26 mouse cellular contexts compared by ENCODE assay signal in genomic region chr8:12521636-12522035, GRCm38 (mm10). TPM values are rescaled to one million over a fixed set of nuclear protein-coding genes. Genes with fewer than 3 reads are reported as not detected.
DNase-seq lines count a peak whose midpoint lies in the region; ATAC-seq lines count a peak whose summit lies in the region.
"Had no signal": no experiment of that assay in that cellular context is flagged by ENCODE, and none has a peak within 500 bp of the region (broad histone marks: within the 10 kb centered on the region; RNA-seq: fewer than 3 reads in every experiment).

No protein-coding gene starts in this region.

- H3K36me3 ChIP-seq in forebrain, embryonic 10.5 days (replicated peaks): no peaks in the 10 kb centered on the region
- no peaks in the 10 kb centered on the region for H3K36me3 ChIP-seq in forebrain, embryonic 16.5 days (ENCODE audit: control insufficient read depth, insufficient read depth)
- H3K36me3 ChIP-seq in hindbrain, embryonic 10.5 days: no peaks in the 10 kb centered on the region
- H3K36me3 ChIP-seq in hindbrain, embryonic 12.5 days: no peaks in the 10 kb centered on the region
- H3K36me3 ChIP-seq in midbrain, embryonic 13.5 days: no peaks in the 10 kb centered on the region
- H3K36me3 ChIP-seq in midbrain, embryonic 15.5 days (replicated peaks): no peaks in the 10 kb centered on the region
- H3K36me3 ChIP-seq: embryonic facial prominence, embryonic 12.5 days; embryonic facial prominence, embryonic 15.5 days; hindbrain, embryonic 15.5 days had no signal

- peaks cover 59% of the 10 kb centered on the region for H3K4me1 ChIP-seq in forebrain, embryonic 10.5 days
- H3K4me1 ChIP-seq in forebrain, embryonic 16.5 days (replicated peaks; ENCODE audit: control insufficient read depth, insufficient read depth, low read length): no peaks in the 10 kb centered on the region; the same call in 1 of the 2 replicates
- H3K4me1 ChIP-seq in hindbrain, embryonic 10.5 days (replicated peaks): peaks cover 39% of the 10 kb centered on the region
- 0 out of 2 replicates have a peak, but pooled peaks cover 4% of the 10 kb centered on the region for H3K4me1 ChIP-seq in hindbrain, embryonic 12.5 days
- peaks cover 17% of the 10 kb centered on the region for H3K4me1 ChIP-seq in midbrain, embryonic 13.5 days (replicated peaks)
- H3K4me1 ChIP-seq in midbrain, embryonic 15.5 days: no peaks in the 10 kb centered on the region; the same call in 1 of the 2 replicates
- H3K4me1 ChIP-seq: embryonic facial prominence, embryonic 12.5 days; embryonic facial prominence, embryonic 15.5 days had no signal

- 19% methylated on average over 9 of the region's 9 CpGs for WGBS in forebrain, embryonic 10.5 days
- WGBS in forebrain, embryonic 16.5 days: 2% methylated on average over 9 of the region's 9 CpGs
- 42% methylated on average over 9 of the region's 9 CpGs for WGBS in hindbrain, embryonic 10.5 days
- 35% methylated on average over 9 of the region's 9 CpGs for WGBS in hindbrain, embryonic 12.5 days
- whole genome bisulfite sequencing in midbrain, embryonic 13.5 days: 8% methylated on average over 9 of the region's 9 CpGs
- 14% methylated on average over 9 of the region's 9 CpGs for WGBS in midbrain, embryonic 15.5 days

- peak overlapping the region; percentile 83 for H3K27ac ChIP-seq in forebrain, embryonic 10.5 days
- no peak overlapping the region for H3K27ac ChIP-seq in forebrain, embryonic 16.5 days (ENCODE audit: low read length)
- 0 out of 2 replicates have a peak overlapping the region, but pooled peaks have one; percentile 19 for H3K27ac ChIP-seq in hindbrain, embryonic 10.5 days
- H3K27ac ChIP-seq in hindbrain, embryonic 12.5 days: no peak overlapping the region
- no peak overlapping the region for H3K27ac ChIP-seq in midbrain, embryonic 13.5 days
- no peak overlapping the region for H3K27ac ChIP-seq in midbrain, embryonic 15.5 days
- H3K27ac ChIP-seq: embryonic facial prominence, embryonic 12.5 days; embryonic facial prominence, embryonic 15.5 days; gastrocnemius, adult 2 months; hindbrain, embryonic 15.5 days had no signal

- no peak for ATAC-seq in forebrain, embryonic 16.5 days
- no peak for ATAC-seq in hindbrain, embryonic 12.5 days (ENCODE audit: low FRiP score)
- ATAC-seq in midbrain, embryonic 13.5 days: no peak
- ATAC-seq in midbrain, embryonic 15.5 days (replicated peaks): no peak
- ATAC-seq: activated CD4-positive, CD25-positive, alpha-beta regulatory T cell, adult 4 months had no signal

- peaks cover 32% of the 10 kb centered on the region for H3K27me3 ChIP-seq in forebrain, embryonic 10.5 days (ENCODE audit: poor library complexity, severe bottlenecking)
- H3K27me3 ChIP-seq in forebrain, embryonic 16.5 days (replicated peaks; ENCODE audit: control insufficient read depth, insufficient read depth, low read length): no peaks in the 10 kb centered on the region
- H3K27me3 ChIP-seq in hindbrain, embryonic 10.5 days (ENCODE audit: insufficient read depth, poor library complexity, severe bottlenecking): peaks cover 25% of the 10 kb centered on the region
- peaks cover 16% of the 10 kb centered on the region; the same call in 1 of the 2 replicates for H3K27me3 ChIP-seq in hindbrain, embryonic 12.5 days
- H3K27me3 ChIP-seq in midbrain, embryonic 13.5 days: peaks cover 16% of the 10 kb centered on the region
- H3K27me3 ChIP-seq in midbrain, embryonic 15.5 days (replicated peaks): 0 out of 2 replicates have a peak, but pooled peaks cover 2% of the 10 kb centered on the region
- H3K27me3 ChIP-seq: embryonic facial prominence, embryonic 15.5 days had no signal

- DNase-seq in forebrain, embryonic 10.5 days (ENCODE audit: extremely low spot score, low spot score): no peak
- DNase-seq in hindbrain, embryonic 10.5 days (ENCODE audit: low spot score): no peak
- DNase-seq in retina, postnatal 1 day: peak; percentile 47
- DNase-seq in lung, adult 18-20 months: no peak
- DNase-seq: adrenal gland, adult 8-10 months; adrenal gland, postnatal 25 days; cerebellum, adult 18-20 months; cerebellum, adult 9-10 months; cerebellum, postnatal 14 days; gastrocnemius, adult 2 months; gastrocnemius, postnatal 14 days; heart, adult 11 months; kidney, adult 11 months had no signal

- no peak overlapping the region; the same call in 1 of the 2 replicates for H3K4me2 ChIP-seq in forebrain, embryonic 16.5 days (ENCODE audit: low read length)
- H3K4me2 ChIP-seq in hindbrain, embryonic 12.5 days (replicated peaks): no peak overlapping the region
- 0 out of 2 replicates have a peak overlapping the region, but pooled peaks have one; percentile 7 for H3K4me2 ChIP-seq in midbrain, embryonic 13.5 days (replicated peaks)
- H3K4me2 ChIP-seq in midbrain, embryonic 15.5 days: no peak overlapping the region
- H3K4me2 ChIP-seq: embryonic facial prominence, embryonic 12.5 days; embryonic facial prominence, embryonic 15.5 days; heart, embryonic 11.5 days; hindbrain, embryonic 15.5 days had no signal

- peaks cover 12% of the 10 kb centered on the region for H3K9me3 ChIP-seq in forebrain, embryonic 10.5 days
- H3K9me3 ChIP-seq in forebrain, embryonic 16.5 days (ENCODE audit: control insufficient read depth, low read length): peaks cover 4% of the 10 kb centered on the region
- peaks cover 9% of the 10 kb centered on the region for H3K9me3 ChIP-seq in hindbrain, embryonic 10.5 days
- H3K9me3 ChIP-seq in hindbrain, embryonic 12.5 days (replicated peaks): peaks cover 10% of the 10 kb centered on the region
- no peaks in the 10 kb centered on the region for H3K9me3 ChIP-seq in midbrain, embryonic 13.5 days
- 0 out of 2 replicates have a peak, but pooled peaks cover 4% of the 10 kb centered on the region for H3K9me3 ChIP-seq in midbrain, embryonic 15.5 days
- H3K9me3 ChIP-seq: embryonic facial prominence, embryonic 12.5 days; embryonic facial prominence, embryonic 15.5 days had no signal

- peak overlapping the region; percentile 25 for H3K4me3 ChIP-seq in forebrain, embryonic 10.5 days
- no peak overlapping the region for H3K4me3 ChIP-seq in forebrain, embryonic 16.5 days (replicated peaks; ENCODE audit: low read length)
- no peak overlapping the region for H3K4me3 ChIP-seq in hindbrain, embryonic 10.5 days
- H3K4me3 ChIP-seq in hindbrain, embryonic 12.5 days: no peak overlapping the region
- no peak overlapping the region for H3K4me3 ChIP-seq in midbrain, embryonic 13.5 days (replicated peaks)
- no peak overlapping the region for H3K4me3 ChIP-seq in midbrain, embryonic 15.5 days
- H3K4me3 ChIP-seq: embryonic facial prominence, embryonic 12.5 days; embryonic facial prominence, embryonic 15.5 days; gastrocnemius, adult 2 months; hindbrain, embryonic 15.5 days had no signal

- no peak overlapping the region for H3K9ac ChIP-seq in forebrain, embryonic 16.5 days (replicated peaks; ENCODE audit: low read depth, low read length)
- no peak overlapping the region for H3K9ac ChIP-seq in hindbrain, embryonic 12.5 days
- H3K9ac ChIP-seq in midbrain, embryonic 13.5 days (replicated peaks): no peak overlapping the region
- H3K9ac ChIP-seq in midbrain, embryonic 15.5 days: no peak overlapping the region
- H3K9ac ChIP-seq: embryonic facial prominence, embryonic 12.5 days; embryonic facial prominence, embryonic 15.5 days; hindbrain, embryonic 15.5 days had no signal

RNA-seq across cellular contexts. Expression of gene Spaca7, which starts 51.2 kb away (rescaled TPM):
- not detected in 2 replicates for polyA plus RNA-seq in forebrain, embryonic 10.5 days (2016; fragmentation: Nextera tagmentation; extraction: Ambion mirVana)
- polyA plus RNA-seq in forebrain, embryonic 16.5 days (2015; fragmentation: Nextera tagmentation; extraction: Ambion mirVana): not detected in 2 replicates
- not detected in 2 replicates for polyA plus RNA-seq in hindbrain, embryonic 10.5 days (2016; fragmentation: Nextera tagmentation; extraction: Ambion mirVana)
- polyA plus RNA-seq in hindbrain, embryonic 12.5 days (2016; fragmentation: Nextera tagmentation; extraction: Ambion mirVana): not detected in 2 replicates
- polyA plus RNA-seq in midbrain, embryonic 13.5 days (2015; fragmentation: Nextera tagmentation; extraction: Ambion mirVana): not detected in 2 replicates
- not detected in 2 replicates for polyA plus RNA-seq in midbrain, embryonic 15.5 days (2015; fragmentation: Nextera tagmentation; extraction: Ambion mirVana)
- polyA plus RNA-seq: activated CD4-positive, CD25-positive, alpha-beta regulatory T cell, adult 4 months; embryonic facial prominence, embryonic 12.5 days; embryonic facial prominence, embryonic 15.5 days; heart, embryonic 11.5 days; heart, embryonic 14.5 days; heart, postnatal 0 days; hindbrain, embryonic 11.5 days; hindbrain, embryonic 15.5 days; intestine, embryonic 14.5 days had no signal

Comparison
In these comparisons a context has a peak if more than half of its experiments do, and no peak if none do; other contexts are left out.
1. H3K27ac ChIP-seq: peak in forebrain, embryonic 10.5 days (single experiment) and hindbrain, embryonic 10.5 days (single experiment); none in forebrain, embryonic 16.5 days (single experiment), hindbrain, embryonic 12.5 days (single experiment), midbrain, embryonic 13.5 days (single experiment) and midbrain, embryonic 15.5 days (single experiment).